Mouse (Mus musculus) liver, adult 2 months (tissue): ENCODE data around the gene Uqcc1.

ENCODE experiments used
- CTCF ChIP-seq: fragments of 200-500 bp; IDR thresholded peaks from 2 replicates; pipeline ENCODE4 v1.5.1; 2011; ENCODE audit warnings: low read depth, low read length, control low read depth
- POLR2A ChIP-seq: fragments of 200-500 bp; IDR thresholded peaks from 2 replicates; pipeline ENCODE4 v1.6.1; 2011; ENCODE audit warnings: low read length, control low read depth; ENCODE audit not compliant: insufficient read depth; ENCODE audit errors: extremely low read depth

GRCm38 (mm10) chr2:155818596-155819391 is 111.3 kb downstream of the Uqcc1 start:
- TF ChIP-seq POLR2A (peak; percentile 87), CTCF (no peak)
